Mouse (Mus musculus) midbrain, embryonic 16.5 days (tissue): ENCODE measurements at regions not wholly inside any gene's neighbourhood (a gene's known extent, or its start where the extent isn't known, plus 50 kb on each side); places are given as distances from the start of the nearest gene placed in this dataset.

Experiments used
- ATAC-seq: fragments of 200-750 bp; cut with Nextera tagmentation; 2 replicates; pipeline ENCODE4 v1.8.0; 2017; ENCODE audit warnings: moderate TSS enrichment
- H3K27ac ChIP-seq: fragments of 300-500 bp; sonication (generic); 2 replicates; pipeline ENCODE4 v1.5.1; 2014; ENCODE audit warnings: mild to moderate bottlenecking, low read length, mixed read lengths
- H3K27me3 ChIP-seq: fragments of 300-500 bp; sonication (generic); 2 replicates; pipeline ENCODE4 v1.6.1; 2014; ENCODE audit warnings: low read depth, low read length, mixed read lengths; ENCODE audit not compliant: control insufficient read depth, insufficient read depth
- H3K36me3 ChIP-seq: fragments of 300-500 bp; sonication (generic); 2 replicates; pipeline ENCODE4 v1.6.1; 2014; ENCODE audit warnings: mild to moderate bottlenecking, low read length, moderate library complexity, mixed read lengths; ENCODE audit not compliant: control insufficient read depth, insufficient read depth
- H3K4me1 ChIP-seq: fragments of 300-500 bp; sonication (generic); 2 replicates; pipeline ENCODE4 v1.6.1; 2014; ENCODE audit warnings: mild to moderate bottlenecking, low read length, mixed read lengths; ENCODE audit not compliant: control insufficient read depth, insufficient read depth
- H3K4me2 ChIP-seq: fragments of 300-500 bp; sonication (generic); 2 replicates; pipeline ENCODE4 v1.6.1; 2014; ENCODE audit warnings: mild to moderate bottlenecking, low read length, mixed read lengths
- H3K4me3 ChIP-seq: fragments of 300-500 bp; sonication (generic); 2 replicates; pipeline ENCODE4 v1.5.1; 2014; ENCODE audit warnings: low read depth, mild to moderate bottlenecking, low read length, moderate library complexity, mixed read lengths
- H3K9ac ChIP-seq: fragments of 300-500 bp; sonication (generic); 2 replicates; pipeline ENCODE4 v1.6.1; 2014; ENCODE audit warnings: low read depth, low read length, mixed read lengths
- H3K9me3 ChIP-seq: fragments of 300-500 bp; sonication (generic); replicated peaks from 2 replicates; pipeline ENCODE4 v1.6.1; 2014; ENCODE audit warnings: mild to moderate bottlenecking, low read length, mixed read lengths; ENCODE audit not compliant: control insufficient read depth, poor library complexity, severe bottlenecking
- WGBS: fragments of 180-500 bp; shearing (Covaris S2); extraction: QIAGEN DNeasy Blood & Tissue Kit; methylation state at CpG from one replicate; pipeline ENCODE4 v1.1.7; 2014; 5-methylcytosine and 5-hydroxymethylcytosine counted together

DNA sequence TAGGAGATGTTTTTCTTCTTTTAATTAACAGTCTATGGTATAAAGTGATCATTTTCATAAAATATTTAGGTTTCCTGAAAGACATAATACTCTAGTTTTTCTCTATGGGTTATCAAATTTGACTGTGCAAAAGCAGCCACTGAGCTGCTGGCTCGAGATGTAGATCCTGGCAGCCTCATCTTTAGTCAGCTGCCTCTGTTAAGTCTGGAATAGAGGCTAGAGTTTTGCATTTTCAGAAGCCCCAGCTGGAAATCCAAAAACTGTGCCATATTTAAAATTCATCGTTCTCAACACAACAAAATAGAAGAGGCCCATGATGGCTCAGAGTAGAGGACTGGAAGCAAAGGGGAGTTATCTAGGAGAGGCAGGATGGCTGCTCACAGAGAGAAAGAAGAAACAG lies 53.8 kb upstream of the Lpar1 start:
- no peak overlapping the region for H3K27ac ChIP-seq
- 88% methylated on average over 2 of the region's 2 CpGs for WGBS
- ATAC-seq, result no peak

DNA sequence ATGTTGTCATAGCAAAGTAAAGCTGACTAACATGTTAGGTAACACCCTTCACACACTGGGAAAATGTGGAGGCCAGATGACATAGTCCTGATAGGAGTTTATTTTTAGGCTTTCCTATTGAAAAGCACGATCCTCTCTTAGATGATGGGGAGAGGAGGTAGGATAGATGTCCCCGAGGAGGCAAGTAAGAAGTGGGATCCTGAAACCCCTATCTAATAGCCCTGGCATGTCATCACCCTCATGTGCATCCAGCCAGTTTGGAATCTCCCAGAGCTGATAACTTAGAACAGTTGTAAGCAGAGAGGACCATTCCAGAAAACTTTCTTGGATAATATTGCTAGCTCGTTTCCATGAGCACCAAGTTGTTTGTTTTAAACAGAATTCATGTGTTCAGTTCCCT lies 52.2 kb upstream of the Lpar1 start:
- Histone ChIP-seq H3K4me1 (no peaks in the 10 kb centered on the region), H3K9ac (no peak overlapping the region), H3K9me3 (0 out of 2 replicates have a peak, but pooled peaks cover 2% of the 10 kb centered on the region), H3K4me2 (no peak overlapping the region), H3K27ac (no peak overlapping the region), H3K4me3 (no peak overlapping the region), H3K36me3 (no peaks in the 10 kb centered on the region), H3K27me3 (no peaks in the 10 kb centered on the region)
- no peak for ATAC-seq
- WGBS, result 89% methylated on average over 3 of the region's 3 CpGs

More for the DNA sequence above, 53.8 kb upstream of the Lpar1 start:
- Histone ChIP-seq H3K27me3 (no peaks in the 10 kb centered on the region), H3K4me1 (no peaks in the 10 kb centered on the region), H3K36me3 (no peaks in the 10 kb centered on the region), H3K4me2 (no peak overlapping the region), H3K9ac (no peak overlapping the region), H3K9me3 (0 out of 2 replicates have a peak, but pooled peaks cover 2% of the 10 kb centered on the region), H3K4me3 (no peak overlapping the region)
